Mouse (Mus musculus) thymus, postnatal 14 days (tissue): ENCODE measurements at regions not wholly inside any gene's neighbourhood (a gene's known extent, or its start where the extent isn't known, plus 50 kb on each side); places are given as distances from the start of the nearest gene placed in this dataset.
A peak's percentile ranks its signal among the peaks of the same experiment; 100 is the strongest.

Experiments used
- DNase-seq: peaks from one replicate; pipeline ENCODE4 v3.0.0; 2021

DNA sequence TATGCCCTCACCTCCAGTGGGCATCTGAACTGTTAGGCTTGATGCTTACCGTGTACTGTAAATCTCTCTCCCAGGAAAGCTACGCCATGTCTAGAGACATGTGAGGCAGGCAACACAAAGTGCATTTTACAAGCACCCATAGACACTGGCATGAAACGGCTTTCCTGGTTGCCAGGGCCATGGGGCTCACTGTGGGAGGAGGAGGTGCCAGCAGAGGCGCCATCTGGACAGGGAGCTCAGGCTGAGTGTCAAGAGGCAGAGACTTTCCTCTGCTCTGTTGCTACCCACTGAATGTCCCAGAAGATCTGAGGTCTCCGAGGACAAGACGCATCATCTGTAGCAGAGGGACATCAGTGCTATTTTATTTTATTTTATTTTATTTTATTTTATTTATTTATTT is 608.7 kb downstream of the Vrk1 start:
- DNase-seq: no peak

DNA sequence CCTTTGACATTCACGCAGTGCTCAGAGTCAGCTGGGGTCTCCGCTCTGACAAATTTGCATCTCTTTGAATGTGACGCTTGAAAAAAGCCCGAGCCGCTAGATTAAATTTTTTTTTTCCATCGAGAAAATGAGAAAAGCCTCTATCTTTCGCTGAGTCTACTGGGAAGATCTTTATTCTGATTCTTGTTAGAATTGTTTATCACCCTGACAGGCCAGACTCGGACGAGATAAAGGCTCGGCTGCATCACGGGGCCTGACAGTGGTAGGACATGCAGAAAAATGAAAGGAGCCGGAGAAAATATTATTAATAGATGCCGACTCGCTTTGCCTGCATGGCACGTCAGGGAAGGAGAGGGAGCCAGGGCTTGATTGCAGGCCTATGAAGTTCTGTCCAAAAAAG is 616.8 kb downstream of the Vrk1 start:
- no peak for DNase-seq

DNA sequence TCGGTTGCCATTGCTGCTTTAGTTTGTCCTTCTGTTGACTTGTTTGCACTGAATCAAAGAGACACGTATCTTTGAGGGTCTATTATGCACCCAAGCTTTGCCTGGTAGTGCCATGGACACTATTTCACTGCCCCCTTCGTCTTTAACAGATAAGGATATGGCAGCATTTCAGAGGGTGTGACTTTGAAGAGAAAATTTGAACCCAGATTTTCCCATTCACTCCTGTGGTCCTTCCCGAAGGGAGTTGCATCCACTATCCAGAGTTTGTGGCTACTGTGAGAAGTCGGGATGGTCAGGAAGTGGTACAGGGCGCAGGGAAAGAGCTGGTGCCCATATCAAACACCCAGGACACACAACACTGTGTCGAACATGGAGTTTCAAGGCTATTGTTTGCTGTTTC is 622.5 kb downstream of the Vrk1 start:
- no peak for DNase-seq

DNA sequence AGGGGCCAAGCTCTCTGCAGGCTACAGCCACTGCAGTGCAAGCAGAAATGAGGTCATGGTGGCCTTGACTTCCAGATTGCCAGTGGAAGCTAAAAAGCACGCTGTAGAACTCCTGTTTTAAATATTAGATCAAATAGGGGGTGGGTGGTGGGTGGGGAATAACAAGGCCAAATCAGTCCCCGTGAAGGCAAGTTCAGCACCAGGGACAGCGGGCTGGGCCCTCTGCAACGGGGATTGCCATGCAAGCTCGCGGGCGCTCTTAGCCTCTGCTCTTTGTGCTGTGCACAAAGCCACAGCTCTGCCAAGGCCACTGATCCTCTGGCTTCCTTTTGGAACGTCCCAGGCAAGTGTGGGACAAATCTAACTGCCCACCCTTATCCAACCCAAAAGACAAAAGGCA is 623.1 kb downstream of the Vrk1 start:
- peak; percentile 60 for DNase-seq

DNA sequence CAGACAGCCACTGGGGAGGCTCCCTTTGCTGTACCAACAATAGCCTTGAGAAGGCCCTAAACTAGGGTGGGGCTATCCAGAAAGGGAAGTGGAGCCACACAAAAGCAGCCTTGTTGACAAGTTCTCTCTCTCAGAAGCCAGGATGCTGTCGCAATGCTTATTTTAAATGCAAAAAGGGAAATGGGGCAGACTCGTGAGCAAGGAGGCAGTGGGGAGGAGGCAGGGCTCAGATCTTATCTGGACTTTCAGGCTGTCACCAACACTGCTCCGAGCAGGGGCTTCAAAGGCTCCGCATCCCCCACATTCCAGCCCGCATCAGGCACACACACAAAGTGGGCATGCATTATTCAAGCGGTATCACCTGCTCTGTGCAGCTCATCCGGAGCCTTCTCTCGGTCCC is 648.3 kb downstream of the Vrk1 start:
- DNase-seq: peak; percentile 68

DNA sequence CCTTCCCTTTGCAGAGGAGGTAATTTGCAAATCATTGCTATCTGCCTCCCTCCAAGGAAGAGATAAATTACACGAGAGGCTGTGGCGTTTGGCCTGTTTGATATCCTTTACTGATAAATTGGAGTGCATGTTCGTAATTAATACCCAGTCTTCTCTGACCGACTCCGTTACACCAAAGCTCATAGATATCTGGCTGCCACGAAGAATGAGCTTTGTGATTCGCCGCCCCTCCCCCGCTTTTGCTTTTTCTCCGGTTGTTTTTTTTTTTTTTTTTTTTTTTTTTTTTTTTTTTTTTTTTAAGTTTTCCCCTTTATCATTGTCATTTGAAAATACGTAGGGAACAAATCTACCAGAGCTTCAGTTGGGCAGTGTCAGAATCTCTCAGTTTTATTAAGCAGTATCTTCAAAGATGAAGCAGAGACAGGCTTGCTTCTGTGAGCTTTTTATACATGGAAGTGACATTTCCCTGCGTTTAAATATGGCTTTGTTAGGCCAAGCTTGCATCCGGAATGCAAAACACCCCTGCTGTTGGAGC is 663.3 kb downstream of the Vrk1 start:
- DNase-seq: no peak

DNA sequence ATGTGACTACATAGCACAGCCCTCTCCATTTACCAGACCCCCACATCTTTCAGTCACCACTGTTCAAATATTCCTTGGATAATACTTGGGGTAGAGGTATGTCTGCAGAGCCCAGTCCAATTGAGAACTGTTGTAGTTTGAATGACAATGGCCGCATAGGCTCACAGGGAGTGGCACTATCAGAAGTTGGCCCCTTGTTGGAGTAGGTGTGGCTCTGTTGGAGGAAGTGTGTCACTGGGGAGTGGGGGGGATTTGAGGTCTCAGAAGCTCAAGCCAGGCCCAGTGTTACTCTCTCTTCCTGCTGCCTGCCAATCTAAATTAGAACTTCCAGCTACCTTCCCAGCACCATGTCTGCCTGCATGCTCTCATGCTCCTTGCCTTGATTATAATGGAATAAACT is 664.7 kb downstream of the Vrk1 start:
- no peak for DNase-seq

DNA sequence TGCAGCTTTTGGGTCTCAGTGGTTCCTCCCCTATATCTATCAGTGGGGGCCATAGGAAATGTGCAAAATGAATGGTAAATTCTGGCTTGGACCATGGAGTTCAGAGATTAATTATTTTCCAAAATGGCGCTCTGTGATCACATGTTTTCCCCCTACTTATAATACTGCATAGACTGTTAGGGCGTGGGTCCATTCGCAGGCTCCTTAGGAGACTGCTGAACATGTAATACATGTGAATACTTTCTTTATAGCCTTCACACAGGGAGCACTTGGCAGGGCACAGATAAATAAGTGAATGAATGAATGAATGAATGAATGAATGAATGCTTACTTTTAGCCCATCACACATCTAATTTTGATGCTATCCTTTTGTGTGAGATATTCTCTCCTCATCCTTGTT is 666.1 kb downstream of the Vrk1 start:
- no peak for DNase-seq

DNA sequence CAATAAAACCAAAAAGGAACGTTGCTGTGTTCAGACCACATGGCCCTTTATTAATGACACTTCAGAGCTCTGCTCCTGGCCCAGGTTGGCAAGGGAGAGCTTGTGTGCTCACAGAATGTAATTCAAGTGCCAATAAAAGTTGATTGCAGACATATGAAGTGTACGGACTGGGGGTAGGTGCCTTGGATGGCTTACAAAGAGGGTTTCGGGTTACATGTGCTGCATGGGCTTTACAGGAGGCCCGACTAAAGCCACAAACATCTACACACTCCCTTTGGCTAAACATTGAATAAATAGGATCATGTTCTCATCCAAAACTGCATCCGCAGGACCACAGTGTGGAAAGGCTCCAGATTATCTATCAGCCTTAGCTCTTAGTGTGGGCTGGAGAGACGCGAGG is 666.5 kb downstream of the Vrk1 start:
- DNase-seq: no peak

DNA sequence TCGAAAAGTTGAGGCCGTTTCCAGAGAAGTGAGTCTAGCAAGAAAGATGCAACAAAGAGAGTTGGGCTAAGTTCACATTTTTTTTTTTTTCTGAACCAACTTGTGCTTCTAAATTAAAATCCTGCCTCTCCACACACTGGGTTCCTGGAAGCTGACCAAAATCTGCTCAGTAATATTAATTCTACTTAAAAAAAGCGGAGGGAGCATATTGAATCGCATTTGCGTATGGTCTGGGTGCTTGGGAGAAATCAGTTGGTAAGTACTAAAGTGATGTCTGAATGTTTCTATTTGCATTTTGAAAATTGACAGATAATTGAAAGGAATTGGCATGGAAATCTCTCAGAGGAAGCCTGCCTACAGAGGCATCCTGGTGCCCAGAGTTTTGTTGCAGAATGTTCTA is 676.0 kb downstream of the Vrk1 start:
- no peak for DNase-seq

DNA sequence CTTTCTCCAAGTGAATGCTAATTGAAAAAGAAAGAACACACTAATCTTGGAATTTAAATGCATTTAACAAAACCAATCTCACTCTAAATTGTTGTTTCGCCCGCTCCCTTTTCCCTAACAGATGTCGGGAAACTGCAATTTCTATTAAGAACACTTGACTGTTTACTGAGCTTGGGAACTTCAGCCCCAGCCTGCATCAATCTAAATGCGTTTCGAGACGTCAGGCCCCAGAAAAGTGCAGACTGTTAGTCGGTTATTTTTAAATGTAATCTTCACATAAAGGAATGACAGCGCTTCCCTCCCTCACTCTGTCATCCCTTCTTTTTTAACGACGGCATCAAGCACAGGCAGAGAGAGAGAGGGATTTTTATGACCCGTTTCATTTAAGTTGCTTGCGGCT is 677.7 kb downstream of the Vrk1 start:
- no peak for DNase-seq

DNA sequence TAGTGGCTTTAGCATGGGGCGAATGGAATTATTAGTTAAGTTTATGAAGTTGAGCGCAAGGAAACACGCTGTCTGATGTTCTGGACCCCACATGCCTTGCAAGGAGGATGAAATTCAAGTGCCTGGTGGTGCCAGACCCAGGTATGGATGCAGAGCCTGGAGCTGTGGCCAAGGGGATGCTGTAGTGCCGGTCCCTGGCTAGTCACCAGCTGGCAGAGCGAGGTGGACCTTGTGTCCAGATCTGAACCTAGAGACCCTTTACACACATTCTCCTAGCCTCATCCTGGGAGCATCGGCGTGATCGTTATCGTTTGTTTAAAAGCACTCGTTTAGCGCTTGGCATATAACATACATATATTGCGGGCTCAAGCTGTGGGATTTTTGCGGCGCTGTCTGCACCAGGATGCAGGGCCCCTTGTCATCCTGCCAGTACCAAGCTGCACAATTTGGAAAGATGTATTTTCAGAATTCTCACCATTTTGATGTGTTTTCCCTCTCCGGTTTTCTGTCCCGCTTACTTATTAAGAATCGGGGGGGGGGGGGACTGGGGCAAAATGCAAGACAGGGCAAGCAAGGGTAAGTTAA is 678.2 kb downstream of the Vrk1 start:
- no peak for DNase-seq

DNA sequence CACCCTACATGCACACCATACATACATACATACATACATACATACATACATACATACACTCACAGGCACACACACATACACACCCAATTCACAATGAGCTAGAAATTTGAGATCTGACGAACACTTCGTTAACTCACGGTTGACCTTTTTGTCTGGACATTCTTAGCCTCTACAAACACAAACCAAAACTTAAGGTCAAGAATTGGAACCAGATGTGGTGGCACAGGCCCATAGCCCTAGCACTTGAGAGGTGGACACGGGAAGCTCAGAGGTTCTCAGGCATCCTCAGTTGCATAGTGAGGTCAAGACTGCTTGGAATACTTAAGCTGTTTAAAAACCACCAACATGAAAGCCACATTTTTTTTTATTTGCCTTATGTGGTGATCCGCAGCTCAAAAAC is 692.9 kb downstream of the Vrk1 start:
- no peak for DNase-seq

DNA sequence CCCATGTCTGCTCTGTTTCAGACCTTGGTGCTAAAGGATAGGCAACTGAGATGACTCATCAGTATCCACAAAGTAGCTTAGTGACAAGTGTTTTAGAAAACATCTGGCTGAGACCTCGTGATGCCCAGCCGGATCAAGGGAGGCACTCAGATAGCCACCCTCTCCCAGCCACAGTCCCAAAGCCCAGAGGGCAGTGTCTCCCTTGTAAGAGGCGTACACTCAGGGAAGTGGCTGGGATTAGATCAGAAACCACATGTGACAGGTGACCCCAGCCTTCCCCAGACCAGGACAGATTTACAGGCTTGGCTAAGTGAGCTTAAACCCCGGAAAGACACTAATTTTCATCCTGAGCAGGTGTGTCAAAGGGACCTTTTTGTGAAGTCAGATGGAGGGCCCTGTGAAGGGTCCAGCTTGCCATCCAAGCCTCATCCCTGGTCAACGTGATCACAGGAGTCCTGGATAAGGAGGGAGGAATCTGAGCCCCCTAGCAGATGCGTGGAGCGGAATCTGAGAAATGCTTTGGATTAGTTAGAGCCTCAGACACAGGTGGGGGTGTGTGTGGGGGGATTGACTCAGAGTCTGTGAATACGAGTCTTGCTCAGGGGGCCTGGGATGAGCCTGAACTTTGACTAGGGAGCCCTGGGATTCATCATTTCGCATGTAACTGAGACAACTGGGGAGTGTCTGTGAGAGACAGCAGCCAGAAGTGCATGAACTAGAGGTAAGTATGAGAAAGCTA is 711.4 kb downstream of the Vrk1 start:
- no peak for DNase-seq

DNA sequence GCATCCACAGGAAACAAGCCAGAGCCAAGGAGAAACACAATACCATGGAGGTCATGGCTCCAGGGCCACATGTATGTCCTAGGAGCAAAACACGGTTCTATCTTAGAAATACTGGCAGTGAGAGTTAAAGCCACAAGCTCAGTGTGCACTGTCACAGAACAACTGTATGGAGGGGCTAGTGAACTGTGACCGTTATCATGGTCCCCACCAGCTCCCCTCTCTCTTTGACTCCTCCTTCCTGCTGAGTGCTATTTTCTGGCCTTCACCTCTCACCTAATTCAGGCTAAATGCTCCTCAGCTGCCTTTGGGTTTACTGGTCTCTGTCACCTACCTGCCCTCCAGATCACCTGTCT is 712.0 kb downstream of the Vrk1 start:
- no peak for DNase-seq

DNA sequence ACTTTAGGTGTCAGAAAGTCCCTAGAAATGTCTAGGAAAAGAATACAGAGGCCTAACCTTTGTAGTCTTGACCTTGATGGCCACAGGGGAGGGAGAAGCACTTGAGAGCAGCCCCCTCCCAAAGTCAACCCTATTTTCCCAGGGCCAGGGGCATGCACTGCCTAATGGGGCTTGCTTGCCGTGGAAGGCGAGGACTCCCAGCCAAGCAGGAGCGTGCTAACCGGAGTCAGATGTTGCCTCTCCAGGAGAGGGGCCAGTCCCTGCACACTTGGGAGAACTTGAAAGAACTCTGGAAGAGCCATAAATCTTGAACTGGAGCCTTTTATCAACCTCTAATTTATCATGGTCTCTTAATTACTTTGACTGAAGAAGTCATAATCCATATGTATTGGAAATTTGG is 712.7 kb downstream of the Vrk1 start:
- no peak for DNase-seq

DNA sequence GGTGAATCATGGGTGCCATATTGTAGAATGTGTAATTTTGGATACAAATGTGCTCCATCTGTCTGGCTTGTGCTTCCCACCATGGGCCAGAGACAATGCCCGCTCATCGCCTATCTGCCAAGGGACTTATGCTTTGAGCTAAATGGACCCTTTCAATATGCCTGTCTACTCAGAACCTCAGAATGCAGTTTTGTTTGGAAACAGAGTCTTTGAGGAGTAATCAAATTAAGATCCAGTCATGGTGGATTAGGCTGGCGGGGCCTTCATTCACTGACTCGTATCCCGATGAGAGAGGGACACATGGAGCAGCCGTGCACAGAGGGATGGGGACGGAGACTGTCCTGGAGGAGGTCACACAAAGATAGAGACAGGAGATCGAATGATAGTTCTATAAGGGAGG is 716.9 kb downstream of the Vrk1 start:
- DNase-seq: no peak

DNA sequence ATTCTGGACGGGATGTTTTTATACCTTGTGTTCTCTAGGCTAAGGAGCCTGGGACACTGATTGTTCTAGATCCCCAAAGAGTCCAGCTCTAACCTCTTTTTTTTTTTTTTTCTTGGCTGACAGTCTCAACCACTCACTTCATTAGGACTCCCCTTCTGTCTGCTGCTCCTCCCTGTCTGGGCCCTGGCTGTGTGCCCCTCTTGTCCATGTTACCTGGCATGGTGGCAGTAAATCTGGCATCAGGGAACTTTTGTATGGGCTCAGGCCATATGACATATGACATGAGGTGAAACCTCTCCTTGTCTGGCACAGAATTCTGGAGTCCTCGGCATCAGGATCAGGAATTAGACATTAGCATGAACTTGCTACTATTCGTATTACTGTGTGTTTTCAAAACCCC is 717.5 kb downstream of the Vrk1 start:
- no peak for DNase-seq

DNA sequence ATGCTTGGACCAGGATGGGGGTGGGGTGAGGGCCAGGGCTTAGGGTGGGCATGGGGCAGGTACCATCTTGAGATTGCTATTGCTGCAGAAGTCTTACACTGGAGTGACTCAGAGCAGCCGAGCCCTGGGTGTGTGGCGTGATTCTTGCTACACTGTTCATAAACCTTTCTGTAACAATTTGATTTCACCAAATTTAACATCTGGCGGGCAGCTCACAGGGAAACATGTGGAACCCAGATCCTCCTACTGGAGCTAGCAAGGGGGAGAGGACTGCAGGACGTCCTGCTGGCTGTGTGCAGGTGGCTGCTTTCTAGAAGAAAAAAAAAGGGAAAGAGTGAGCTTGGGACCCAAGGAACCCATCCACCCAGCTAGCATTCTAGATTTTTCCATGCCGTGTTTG is 719.7 kb downstream of the Vrk1 start:
- no peak for DNase-seq

DNA sequence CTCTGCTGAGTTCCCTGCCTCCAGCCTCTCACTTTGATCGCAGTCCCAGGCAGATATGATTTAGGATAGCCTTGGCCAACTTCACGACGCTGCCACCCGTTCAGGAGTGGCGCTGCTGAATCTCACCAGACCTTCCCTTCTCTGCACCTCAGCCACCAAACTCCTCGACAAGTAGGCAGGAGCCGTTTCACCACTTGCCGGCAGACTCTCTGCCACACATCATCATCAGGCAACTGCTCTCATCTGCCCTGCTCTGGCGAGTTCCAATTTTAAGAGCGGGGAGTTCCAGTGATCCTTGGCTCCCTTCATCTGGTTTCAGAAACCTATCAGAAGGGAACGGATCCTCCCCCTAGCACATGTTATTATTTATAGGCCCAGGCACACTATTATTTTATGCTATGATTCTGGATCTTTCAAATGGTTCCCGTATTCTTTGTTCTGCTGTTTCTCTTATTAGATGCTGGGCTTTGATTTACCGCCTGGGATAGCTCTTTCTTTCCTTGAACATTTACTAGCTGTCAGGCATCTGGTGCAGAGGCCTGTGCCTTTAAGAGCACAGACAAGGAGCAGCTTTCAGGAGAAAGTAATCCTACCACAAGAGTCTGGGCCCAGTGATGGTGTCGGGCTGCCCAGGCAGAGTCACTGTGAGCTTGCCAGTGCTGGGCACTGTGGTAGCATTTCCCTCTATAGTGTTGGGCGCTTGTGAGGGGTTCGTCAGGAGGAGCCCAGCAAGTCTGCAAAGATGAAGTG is 722.3 kb downstream of the Vrk1 start:
- no peak for DNase-seq

DNA sequence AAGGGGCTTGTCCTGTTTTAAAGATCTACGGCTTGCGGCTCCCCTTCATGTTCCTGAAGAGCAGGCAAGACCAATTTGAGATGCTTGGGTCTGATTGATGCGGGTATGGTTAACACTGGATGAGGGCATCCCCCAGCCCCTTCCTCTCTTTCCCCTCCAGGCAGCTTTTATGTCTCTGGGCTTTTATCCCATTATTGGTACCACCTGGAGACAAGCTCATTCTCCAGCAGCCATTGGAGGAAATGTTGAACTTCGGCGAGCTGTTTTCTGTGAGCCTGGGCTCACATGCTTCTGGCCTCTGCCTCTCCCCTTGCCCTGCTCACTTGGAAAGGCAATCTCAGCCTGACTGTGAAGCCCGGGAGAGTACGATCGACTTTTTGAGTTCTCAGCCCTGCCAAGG is 738.7 kb downstream of the Vrk1 start:
- no peak for DNase-seq

DNA sequence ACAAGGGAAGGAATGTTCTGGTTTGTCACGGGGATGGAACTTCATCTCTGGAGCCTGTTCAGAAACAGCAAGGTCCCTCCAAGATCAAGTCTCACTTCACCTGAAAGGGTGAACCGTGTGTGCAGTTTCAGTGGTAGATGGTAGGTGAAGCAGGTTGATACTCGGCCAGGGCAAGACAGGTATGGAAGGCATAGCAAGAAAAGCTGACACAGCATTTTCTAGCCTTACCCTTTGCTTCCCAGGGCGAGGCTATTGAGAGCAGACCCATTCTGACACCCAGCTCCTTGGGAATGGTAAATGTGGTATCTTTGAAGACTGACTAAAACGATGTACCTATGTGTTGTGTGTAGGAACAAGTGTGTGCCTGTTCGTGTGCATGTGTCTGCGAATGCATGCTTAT is 724.9 kb upstream of the 3110018I06Rik start:
- DNase-seq: no peak

DNA sequence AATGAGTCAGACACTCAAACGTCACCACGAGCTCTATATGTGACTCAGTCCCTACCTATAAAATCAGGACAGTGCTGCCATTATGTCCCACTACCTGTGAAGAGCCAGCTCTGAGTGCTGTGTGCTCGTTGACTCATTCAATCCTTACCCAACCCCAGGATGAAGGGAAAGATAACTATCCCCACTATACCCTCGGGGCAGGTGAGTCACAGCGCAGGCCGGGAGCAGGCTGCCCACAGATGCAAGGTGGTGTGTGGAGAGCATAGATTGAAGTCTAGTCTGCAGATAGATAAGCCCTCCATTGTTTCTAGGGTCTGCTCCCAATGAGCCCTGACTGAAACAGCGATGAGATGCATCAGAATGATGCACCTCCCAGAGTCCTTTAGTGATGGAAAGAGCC is 723.9 kb upstream of the 3110018I06Rik start:
- DNase-seq: no peak

DNA sequence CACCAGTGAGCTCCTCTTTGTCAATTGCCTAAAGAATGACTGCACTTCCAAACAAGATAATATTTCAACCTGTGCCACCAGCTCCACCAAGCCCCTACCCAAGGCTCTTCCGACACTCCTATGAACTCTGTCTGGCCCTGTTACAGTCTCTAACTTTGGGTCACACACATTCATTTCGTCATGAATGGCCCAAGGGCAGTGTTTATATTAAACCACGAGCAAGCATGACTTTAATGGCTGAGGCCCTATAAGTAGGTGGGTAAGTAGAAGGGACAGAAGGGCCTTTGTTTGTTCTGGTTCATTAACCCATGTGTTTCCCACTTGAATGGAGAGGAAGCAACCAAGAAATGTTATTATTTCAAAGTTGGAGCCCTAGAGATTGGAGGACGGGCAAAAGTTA is 714.9 kb upstream of the 3110018I06Rik start:
- no peak for DNase-seq
